Mouse (Mus musculus) kidney, postnatal 10 days (tissue): Measurements from ENCODE around the gene Mgmt.

ENCODE experiments used
- DNase-seq: peaks from one replicate; pipeline ENCODE4 v3.0.0; 2021; ENCODE audit warnings: mixed read lengths

Gene Mgmt

DNA sequence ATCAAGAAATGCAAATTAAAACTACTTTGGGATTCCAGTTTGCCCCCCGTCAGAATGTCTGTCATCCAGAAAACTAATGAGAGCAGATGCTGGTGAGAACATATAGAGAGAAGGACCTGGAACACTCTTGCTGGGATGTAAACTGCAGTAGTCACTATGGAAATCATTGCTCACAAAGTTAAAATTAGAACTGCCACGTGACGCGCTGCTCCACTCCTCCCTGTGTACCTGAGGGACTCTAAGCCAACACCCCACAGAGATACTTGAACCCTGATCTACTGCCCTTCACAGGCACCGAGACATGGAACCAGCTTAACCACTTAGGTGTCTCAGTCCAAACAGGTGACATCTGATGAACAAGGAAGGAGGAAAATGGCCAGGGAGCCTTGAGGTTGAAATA lies 171.0 kb downstream of the Mgmt start:
- DNase-seq, result no peak

DNA sequence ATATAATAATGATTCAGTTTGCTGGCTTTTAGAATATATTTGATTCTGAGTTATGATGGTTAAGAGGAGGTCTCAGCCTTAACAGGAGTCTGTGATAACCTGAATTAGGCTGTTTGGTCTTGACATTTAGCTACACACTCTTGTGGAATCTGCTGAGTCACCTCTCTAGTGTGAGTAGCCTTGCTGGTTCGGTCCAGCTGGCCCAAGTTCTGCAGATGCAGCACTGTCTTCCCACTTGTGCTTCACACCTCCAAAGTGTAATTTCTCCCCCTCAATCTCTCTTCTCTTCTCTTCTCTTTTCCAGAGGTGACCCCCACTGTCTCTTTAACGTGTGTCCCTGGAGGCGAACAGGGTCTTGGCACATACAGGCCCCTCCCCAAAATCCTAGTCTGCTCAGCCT lies 171.8 kb downstream of the Mgmt start:
- DNase-seq, result no peak

DNA sequence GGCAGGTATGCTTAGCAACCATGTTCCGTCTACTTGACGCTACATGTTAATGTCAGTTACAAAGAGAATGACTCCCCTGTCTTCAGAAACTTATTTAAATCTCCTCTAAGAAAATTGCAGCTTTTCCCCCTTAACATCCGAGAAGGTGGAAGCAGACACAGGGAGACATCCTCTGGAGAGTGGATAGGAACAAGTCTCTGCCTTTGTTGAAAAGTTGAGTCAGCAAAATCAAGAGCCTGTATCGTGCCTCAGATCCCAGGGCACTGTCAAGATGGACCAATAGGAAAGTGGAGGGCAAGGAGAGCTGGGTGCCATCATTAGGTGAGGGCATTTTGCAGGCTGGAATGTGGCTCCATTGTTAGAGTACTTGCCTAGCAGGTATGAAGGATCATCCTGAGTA lies 172.6 kb downstream of the Mgmt start:
- no peak for DNase-seq

DNA sequence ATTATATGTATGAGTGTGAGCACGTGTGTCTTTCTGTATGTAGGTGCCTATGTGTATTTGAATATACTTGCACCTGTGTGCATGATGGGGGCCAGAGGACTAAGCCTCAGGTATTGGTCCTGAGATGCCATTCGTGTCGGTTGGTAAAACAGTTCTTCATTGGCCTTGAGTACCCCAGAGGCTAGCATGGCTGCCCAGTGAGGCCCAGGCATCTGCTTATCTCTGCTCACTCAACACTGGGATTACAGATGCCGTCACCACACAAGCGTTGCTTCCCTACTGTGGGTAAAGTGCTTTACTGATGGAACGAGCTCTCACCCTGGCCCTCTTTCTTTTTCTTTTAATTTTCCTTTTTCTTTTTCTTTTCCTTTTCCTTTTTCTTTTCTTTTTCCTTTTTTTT lies 173.3 kb downstream of the Mgmt start:
- DNase-seq, result no peak

DNA sequence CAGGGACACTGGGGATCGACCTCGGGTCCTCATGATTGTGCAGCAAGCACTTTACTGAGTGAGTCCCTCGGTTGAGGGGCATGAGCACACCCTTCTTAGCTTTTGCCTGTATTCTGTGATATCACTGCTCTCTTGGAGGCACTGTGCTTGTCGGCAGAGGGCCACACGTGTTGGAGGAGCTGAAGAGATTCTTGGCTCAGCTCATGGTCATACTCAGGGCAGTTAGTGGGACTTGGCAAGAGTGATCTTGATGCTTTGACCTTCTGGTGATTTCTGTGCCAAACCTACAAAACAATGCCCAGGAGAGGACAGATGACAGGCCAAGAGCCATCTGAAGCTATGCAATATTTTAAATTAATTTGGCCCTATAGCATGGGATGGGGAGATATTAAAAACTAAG lies 174.4 kb downstream of the Mgmt start:
- DNase-seq, result no peak

DNA sequence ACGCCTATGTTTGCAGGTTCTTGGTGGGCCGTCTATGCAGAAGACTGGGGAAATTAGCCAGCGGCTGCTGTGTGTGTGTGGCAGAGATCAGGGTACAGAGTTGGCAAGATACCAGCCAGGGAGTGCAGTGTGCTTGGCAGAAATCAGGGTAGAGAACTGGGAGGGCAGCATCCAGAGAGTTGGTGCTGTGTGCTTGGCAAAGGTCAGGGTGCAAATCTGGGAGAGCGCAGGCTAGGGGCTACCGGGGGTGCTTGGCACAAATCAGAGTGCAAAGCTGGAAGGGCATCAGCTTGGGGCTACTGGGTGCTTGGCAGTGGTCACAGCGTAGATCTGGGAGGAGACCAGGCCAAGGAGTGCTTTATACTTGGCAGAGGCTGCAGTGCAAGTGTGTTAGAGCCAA lies 175.4 kb downstream of the Mgmt start:
- DNase-seq, result no peak

DNA sequence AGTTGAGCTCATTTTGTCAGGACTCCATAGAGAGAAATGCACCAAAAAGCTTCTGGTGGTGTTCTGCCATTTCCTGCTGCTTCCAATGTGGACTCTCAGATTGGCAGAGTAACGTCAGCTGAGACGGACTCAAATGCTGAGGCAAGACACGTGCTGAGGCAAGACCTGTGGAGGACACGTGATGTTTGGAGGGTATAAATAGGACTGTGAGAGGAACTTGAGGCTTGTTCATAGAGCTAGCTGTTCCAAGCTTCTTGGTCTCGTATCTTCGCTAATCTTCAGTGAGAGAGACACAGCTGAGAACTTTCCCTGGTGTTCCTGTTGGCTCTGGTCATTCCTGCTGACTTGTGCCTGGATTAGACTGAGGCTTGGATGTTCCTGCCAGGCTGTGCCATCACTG lies 176.9 kb downstream of the Mgmt start:
- no peak for DNase-seq

DNA sequence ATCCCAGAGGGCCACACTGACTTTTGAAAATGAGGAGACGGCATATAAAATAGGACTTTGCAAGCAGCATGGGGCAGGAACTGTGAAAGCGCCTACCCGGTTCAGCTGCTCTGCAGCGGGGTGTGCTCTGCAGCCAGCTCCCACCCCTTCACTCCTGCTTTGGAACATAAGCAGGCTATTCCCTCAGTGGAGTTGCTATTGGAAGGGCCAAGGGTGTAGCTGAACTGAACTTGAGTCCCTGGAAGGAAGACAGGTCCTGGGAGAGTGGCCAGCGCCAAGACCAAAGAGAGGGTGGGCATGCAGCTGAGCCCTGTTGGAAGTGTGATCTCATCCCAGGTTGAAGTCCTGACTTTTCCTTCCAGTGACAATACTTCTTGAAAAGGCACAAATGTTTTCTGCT lies 179.5 kb downstream of the Mgmt start:
- DNase-seq, result peak; percentile 32

DNA sequence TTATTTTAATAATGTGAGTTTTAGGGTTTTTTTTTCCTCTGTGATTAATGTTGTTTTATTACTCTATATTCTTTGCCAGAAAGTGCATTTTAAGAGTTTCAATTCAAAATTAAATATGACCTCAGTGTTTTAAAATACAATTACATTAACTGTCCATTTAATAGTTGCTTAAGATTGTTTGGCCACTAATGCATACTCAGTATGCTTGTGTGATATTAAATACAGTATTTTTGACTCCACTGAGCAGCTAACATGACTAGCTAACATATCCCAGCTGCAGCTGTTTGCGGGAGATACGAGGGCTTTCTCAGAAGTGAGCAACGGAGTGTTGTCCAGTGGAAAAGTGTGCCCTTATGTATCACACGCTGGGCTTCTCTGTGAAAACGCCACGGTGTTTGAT lies 179.9 kb downstream of the Mgmt start:
- DNase-seq, result peak; percentile 23

DNA sequence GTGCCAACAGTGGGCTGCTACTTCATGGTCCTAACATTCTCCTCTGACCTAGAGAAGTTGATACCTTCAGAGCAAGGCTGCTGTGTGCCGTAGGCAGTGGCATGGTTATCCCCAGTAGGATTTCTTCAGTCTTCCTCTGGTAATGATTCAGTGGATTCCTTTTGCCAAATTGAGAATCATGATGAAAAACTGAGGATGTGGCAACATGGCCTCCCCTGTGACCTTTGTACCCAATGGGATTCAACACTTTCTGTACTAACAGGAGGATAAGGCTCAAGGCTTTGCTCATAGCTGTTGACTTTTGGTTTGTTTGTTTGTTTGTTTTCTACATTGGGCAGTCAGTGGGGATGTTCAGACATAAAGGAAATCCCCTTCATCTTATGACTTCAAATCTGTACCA lies 180.9 kb downstream of the Mgmt start:
- DNase-seq, result no peak

DNA sequence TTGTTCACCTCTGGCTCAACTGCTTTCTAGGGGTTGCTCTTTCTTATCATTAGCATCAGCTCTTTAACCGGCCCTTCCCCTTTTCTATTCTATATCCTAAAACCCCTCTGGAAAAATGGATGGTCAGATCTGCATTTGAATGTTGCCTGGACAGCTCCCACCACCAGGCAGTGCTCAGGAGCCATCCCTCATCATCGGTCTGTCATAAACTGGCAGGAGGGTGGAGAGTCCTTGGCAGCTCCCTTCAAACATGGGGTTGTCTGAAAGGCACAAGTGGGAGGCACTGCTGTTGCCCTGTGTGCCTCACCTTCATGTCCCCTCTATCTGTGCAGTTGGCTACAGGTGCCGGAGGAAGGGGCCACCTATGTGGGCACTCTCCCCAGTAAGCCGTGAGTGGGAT lies 185.8 kb downstream of the Mgmt start:
- no peak for DNase-seq

DNA sequence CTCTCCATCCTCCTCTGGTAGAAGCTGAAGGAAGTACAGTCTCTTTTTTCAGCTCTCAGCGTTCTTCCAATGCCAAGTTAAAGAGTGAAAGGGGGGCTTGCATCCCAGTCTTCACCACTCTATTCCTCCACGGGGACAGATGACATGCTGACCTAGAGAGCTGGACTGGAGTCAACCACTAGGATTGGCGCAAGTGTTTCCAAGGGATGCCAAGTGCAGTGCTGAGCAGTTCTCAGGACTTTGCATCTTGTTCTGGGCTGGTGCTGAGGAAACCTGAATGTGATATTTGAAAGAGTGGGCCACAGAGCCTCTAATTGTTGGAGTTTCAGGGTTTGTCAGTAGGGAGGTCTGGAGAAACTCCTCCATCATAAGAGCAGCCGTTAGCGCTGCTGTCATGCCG lies 187.8 kb downstream of the Mgmt start:
- no peak for DNase-seq

DNA sequence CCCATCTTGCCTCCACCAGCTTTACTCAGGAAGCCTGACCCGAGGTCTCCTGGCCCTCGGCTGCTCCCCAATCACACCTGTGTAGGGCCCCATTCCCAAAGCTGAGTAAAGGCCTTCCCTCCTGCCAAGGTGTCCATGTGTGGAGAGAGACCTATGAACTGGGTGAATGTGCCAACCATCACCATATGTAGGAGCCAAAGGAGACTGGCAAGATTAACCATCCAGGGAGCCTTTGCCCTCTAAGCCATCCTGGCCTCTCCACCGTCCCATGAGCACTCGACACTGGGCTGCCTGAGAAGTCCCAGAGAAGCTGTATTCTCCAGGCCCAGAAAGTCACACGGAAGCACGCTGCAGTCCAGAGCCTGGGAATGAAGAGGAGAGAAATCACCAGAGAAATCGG lies 190.2 kb downstream of the Mgmt start:
- DNase-seq, result no peak

DNA sequence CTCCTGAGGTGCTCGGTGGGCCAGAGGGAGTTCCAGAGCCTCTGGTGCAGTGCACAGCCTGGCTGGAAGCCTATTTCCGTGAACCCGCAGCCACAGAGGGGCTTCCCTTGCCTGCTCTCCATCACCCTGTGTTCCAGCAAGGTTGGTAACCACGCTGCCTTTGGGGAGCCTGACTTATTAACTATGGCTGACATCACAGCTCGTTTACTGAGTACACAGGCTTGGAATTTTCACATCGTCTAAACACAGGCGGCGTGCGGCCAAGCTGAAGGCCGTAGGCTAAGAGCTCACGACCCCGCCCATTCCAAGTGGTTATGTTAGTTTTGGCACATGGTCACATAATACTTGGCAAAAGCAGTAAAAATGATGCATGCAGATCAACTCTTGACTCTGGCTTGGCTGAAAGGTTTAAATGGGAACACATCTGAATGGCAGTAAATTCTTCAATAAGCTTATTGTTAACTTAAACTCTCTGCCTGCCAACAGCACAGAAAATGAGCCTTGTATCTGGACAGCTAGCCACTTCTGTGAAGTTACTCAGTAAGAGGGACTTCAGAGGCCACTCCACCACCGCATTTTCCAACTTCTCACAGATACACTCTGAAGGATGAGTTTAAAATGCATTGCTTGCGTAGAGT lies 191.7 kb downstream of the Mgmt start:
- DNase-seq, result peak; percentile 88

DNA sequence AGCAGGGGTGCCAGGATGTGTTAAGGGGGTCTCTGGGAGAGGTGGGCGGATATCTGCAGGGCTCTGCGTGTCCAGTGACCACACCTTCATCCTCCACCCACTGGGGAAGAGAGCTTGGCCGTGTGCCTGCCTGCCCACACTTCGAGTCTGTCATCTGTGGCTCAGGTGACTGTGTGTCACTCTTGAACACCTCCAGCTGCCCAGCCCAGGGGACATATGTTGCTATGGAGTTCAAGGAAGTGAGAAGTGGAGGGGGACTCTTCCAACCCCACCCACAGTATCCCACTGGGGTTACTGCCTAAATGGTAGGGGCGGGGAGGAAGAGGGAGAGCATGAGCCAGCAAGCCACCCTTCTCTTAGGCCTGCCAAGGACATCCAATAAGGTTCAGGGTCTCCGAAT lies 192.7 kb downstream of the Mgmt start:
- no peak for DNase-seq

DNA sequence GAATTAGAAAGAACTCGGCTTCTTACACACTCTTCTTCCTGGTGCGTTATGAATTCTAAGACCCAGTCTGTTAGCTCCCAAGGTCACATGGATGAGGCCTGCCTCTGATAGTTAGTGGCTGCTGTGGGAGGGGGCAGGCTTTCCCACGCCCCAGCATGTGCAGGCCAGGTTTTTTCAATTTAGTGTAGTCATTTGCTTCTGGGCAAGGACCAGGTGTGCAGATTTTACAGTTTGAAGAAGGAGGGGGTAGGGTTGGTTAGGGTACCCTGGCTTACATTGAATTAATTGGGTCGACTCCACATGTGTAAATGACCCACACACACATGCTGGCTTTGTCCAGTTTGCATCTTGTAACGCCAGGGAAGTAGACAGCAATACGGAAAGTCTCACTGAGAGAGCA lies 193.7 kb downstream of the Mgmt start:
- DNase-seq, result no peak

DNA sequence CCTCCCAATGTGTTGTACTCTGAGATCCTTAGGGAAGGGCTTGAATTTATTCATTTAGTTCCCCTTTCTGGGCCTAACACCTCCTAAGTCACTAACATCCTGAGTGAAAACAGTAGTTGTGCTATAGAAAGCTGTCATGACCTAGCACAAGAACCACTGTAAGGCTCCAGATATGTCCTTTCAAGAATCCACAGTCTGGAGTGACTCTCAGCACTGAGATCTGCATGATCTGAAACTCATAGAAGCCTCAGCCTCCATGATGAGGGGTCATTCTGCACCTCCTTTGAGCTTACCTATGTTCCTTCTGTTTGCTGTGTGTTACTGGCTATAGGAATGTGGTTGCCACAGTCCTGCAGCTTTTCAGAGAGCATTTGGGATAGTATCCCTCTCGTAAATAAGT lies 200.1 kb downstream of the Mgmt start:
- DNase-seq, result no peak

DNA sequence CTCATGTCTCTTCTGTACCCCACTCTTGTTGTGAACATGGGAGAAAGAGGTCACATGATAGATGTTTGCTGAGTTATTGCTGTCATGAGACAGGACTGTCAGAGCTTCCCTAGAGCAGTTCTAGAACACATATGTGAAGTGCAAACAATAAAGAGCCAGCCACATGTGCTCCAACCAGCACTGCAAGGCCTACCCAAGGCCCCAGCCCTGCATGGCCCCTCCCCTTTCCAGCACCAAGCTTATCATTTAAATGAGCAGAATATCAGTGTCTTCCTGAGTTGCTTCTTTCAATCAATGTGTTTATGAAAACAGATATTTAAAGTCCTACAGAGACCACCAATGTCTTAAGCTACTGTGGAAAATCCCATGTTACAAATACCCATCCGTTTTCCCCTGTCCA lies 201.3 kb downstream of the Mgmt start:
- DNase-seq, result no peak

DNA sequence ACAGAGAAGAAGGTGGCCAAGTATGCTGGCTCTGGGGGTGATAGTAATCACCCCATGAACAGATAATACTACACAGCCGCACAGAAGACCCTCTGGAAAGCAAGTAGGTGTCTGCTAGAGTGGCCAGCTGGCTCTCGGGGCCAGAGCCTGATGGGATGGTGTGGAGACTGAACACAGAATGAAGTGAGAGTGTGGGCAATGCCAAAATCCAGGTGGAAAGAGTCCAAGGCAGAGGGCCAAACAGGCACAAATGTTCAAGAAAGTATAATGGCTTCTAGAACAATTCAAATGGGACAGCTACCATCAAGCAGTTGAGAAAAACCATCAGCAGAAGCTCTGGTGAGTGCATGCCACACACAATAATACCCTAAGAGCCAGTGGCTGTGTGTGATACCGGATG lies 205.4 kb downstream of the Mgmt start:
- DNase-seq, result no peak

DNA sequence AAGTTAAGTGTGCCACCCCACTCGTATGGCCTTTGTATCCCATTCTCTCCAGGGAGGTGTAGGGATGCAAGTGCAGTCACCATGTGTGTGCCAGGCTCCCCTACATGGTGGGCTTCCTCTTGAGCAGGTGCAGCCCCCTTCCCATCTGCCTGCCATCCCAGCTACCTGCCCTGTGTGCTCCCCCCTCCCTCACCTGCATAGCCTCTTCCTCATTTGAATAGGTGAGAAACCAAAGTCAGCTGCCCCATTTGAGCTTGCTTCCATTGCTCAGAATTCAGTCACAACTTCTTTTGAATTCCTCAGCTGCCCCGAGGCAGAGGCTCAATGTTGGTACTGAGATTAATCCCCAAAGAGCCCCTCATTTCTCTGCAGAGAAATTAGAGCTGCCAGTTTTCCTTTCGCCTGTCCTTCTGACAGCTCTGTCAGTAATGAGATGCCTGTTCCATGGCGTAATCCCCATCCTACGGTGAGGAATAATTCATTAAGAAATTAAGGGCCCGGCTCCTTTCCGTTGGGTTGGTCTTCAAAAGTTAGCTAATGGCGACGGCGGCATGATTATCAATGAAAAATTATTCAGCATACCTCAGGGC lies 208.3 kb downstream of the Mgmt start:
- no peak for DNase-seq

DNA sequence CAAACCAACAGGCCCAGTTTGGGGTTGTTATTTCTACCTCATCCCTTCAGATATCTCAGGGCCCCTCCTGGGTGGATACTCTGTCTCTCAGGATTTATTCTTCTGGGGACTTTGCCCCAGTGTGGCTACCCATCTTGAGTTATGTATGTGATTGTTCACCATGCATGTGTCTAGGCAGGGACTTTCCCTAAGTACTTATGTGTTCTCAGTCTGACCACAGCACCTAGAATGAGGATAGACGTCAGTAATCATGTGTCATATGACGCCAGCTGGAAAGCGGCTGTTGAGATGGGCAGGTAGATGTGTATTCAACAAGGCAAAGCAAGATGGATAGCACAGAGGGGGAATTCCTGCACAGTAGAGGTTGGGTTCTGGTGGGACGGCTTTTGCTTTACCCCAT lies 217.7 kb downstream of the Mgmt start:
- DNase-seq, result no peak

DNA sequence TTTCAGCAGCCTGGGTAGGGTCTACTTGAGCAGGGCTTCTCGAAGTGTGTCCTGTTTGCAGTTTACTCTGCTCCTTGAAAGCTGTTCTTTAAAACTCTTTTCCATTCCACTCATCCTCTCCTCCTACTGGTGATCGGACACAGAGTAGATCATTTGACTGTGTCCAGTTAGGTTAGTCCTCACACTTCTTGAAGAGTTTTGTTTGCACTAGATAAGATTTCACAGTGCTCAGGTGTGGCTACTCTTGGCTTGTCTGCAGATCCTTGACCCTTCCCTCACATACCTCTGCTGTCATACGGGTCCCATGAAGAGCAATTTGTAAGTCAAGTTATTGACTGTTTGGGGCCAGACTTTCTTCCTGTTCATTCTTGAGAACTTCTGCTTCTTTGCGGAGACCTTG lies 221.8 kb downstream of the Mgmt start:
- no peak for DNase-seq

DNA sequence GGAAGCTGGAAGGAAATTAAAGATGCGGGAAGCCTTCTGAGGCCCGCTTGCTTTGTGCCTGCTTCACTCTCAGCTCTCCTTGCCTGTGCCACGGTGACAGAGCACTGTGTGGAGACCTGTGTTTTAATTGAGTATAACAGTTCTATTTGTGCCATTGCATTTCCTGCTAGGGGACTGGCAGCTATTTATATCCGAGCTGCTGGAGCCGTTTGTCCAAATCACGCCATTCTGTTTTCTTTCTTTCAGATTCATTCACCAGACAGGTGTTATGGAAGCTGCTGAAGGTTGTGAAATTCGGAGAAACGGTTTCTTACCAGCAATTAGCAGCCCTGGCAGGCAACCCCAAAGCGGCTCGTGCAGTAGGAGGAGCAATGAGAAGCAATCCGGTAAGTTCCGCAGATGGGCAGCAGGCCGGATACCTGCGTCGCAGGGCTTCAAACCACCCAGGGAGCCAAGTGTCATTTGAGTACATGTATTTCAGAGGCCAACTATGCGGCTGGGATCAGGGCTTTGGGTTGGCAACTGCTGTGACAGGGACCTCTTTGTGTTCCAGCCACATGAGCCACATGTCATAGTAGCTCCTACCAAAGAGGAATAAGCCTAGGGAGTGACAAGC lies 226.9 kb downstream of the Mgmt start:
- no peak for DNase-seq

DNA sequence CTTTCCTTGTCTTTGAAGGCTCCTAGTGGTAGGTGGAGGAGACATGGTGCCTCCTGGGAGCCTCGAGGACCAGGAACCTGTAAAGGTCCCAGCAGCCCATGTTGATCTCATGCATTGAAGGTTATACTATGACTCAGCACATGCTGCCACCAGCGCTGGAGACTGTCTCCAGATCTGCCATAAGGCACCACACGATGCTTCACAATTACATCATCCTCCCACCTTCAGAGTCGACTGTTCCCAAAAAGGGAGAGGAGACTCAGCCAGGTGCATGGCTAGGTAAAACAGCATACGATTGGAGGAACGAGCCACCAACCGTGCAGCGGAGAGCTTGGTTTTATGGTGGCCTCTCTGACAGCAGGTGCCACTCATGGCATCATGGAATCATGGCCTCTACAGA lies 234.3 kb downstream of the Mgmt start:
- DNase-seq, result no peak

DNA sequence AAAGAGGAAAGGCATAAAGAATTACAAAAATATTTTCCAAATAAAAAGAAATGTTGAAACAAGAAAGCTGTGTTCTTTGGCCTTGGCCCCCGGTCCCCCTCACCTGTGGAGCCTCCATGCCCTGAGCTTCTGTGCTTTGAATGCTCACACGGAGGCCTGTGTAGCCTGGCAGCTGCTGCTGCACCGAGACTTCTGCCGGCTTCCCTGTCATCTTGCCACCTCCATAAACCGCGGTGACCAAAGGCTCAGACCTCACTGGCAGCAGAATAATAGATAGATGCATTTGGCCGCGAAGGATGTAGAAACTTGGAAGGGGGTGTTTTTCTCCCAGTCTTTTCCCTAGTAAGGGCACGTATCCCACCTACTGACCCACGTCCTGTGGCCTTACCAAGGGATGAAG lies 235.8 kb downstream of the Mgmt start:
- DNase-seq, result no peak
